Mouse (Mus musculus) bone marrow macrophage, adult 2 months (primary cell): ENCODE data around the gene Cep97.

Experiments used
- CTCF ChIP-seq: IDR thresholded peaks from 2 replicates; pipeline ENCODE4 v1.5.1; 2012; ENCODE audit warnings: low read depth, mild to moderate bottlenecking, low read length, moderate library complexity
- POLR2A ChIP-seq: IDR thresholded peaks from 2 replicates; pipeline ENCODE4 v1.6.1; 2012; ENCODE audit warnings: mild to moderate bottlenecking, low read depth, low read length, borderline replicate concordance

DNA sequence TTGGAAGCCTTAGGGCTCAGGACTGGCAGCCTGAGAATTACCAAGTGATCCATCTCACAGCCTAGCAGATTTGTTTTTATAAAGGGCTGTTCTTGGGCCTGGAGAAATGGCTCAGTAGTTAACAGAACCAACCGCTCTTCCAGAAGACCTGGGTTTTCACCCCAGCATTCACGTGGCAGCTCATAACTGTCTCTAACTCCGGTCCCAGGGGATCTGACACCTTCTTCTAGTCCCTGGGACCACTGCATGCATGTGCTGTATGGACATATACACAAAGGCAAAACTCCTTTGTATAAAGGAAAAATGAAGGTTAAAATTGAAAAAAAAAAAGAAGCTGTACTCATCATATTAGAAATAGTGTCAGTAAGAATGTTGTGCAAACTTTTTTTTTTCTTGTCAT lies 15.8 kb upstream of the Cep97 start:
- TF ChIP-seq CTCF (no peak), POLR2A (no peak)
